Comparison of ENCODE assay signal across 12 mouse cellular contexts in the genomic region with DNA sequence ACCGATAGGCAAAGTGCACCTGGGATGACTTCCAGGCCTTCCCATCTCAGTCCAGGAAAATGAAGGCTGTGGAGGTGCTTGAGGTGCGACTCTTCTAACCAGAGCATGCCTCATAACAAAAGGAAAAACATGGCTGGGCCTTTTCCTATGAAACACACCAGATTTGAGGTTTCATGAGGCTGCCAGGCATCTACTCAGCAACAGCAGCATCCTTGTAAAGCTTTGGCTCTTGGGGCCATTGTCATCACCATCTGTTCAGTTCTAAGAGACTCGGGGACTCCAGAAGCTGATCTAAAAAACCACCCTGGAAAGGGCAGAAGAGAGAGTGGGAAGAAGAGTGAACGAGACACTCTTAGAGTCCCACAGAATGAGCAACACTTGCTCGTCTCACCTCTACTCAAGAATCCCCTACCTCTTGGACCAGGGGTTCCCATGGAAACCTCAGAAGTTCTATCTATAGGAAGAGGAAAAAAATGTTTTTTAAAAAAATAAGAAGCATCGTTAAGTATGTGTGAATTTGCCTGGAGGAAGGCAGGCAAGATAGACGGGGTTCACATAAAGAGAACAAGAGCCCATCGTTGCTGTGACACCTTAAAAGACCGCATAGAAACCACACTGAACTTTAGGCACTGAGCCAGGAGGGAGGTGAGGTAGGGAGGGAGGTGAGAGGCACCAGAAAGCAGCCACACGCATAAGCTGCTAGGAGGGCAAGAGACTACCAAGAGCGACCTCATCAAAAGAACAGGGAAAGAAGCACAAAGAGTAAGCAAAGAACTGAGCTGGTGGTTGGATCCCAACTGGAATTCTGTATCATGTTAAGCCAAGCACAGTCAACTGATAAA. TPM values are rescaled to one million over a fixed set of nuclear protein-coding genes. Genes with fewer than 3 reads are reported as not detected.
A peak's percentile ranks its signal among the peaks of the same experiment; 100 is the strongest.
DNase-seq lines count a peak whose midpoint lies in the region; ATAC-seq and TF ChIP-seq lines count a peak whose summit lies in the region.
"Had no signal": no experiment of that assay in that cellular context is flagged by ENCODE, and none has a peak within 500 bp of the region (broad histone marks: within the 10 kb centered on the region; RNA-seq: fewer than 3 reads in every experiment).

No protein-coding gene starts in this region.

- intact Hi-C loops in left cerebral cortex, adult 2 months (cut with DNase I): loop anchor here (1.0 to 5.0 kb wide), 3 partner anchors 50 to 252 kb away; no protein-coding TSS in a partner anchor

- 73% methylated on average over 11 of the region's 11 CpGs for WGBS in kidney, embryonic 15.5 days

- H3K4me1 ChIP-seq in kidney, embryonic 15.5 days: no peaks in the 10 kb centered on the region
- H3K4me1 ChIP-seq: forebrain, embryonic 12.5 days; midbrain, embryonic 15.5 days had no signal

- DNase-seq in cerebellum, adult 11-12 months: peak; percentile 52
- no peak for DNase-seq in cerebellum, postnatal 4 days (ENCODE audit: low spot score in 2 of 2)
- DNase-seq in right cerebral cortex, adult 2 months (ENCODE audit: low spot score in 2 of 2): peak; percentile 51 to 63
- no peak for DNase-seq in right cerebral cortex, postnatal 4 days
- peak in 1 of 2 experiments; percentile 24 for DNase-seq in left cerebral cortex, adult 2 months (ENCODE audit: extremely low spot score in 1 of 2, low spot score in 2 of 2)
- DNase-seq in right cerebral cortex, postnatal 36 days (ENCODE audit: low spot score in 2 of 2): peak; percentile 45 to 70
- no peak for DNase-seq in gastrocnemius, adult 8-10 months (ENCODE audit: low spot score in 2 of 2)
- DNase-seq: adrenal gland, adult 2 months had no signal

- H3K4me3 ChIP-seq in left cerebral cortex, adult 2 months: no peak overlapping the region
- no peak overlapping the region for H3K4me3 ChIP-seq in kidney, embryonic 15.5 days (replicated peaks)
- H3K4me3 ChIP-seq: forebrain, embryonic 12.5 days; midbrain, embryonic 15.5 days had no signal

- H3K27me3 ChIP-seq in kidney, embryonic 15.5 days: no peaks in the 10 kb centered on the region
- H3K27me3 ChIP-seq: forebrain, embryonic 12.5 days; midbrain, embryonic 15.5 days had no signal

- no peak overlapping the region for H3K9ac ChIP-seq in kidney, embryonic 15.5 days
- H3K9ac ChIP-seq: forebrain, embryonic 12.5 days; midbrain, embryonic 15.5 days had no signal

- peak overlapping the region; percentile 16 for H3K27ac ChIP-seq in left cerebral cortex, adult 2 months
- H3K27ac ChIP-seq in kidney, embryonic 15.5 days: no peak overlapping the region
- H3K27ac ChIP-seq: forebrain, embryonic 12.5 days; midbrain, embryonic 15.5 days had no signal

- TF ChIP-seq CTCF in left cerebral cortex, adult 2 months (IDR thresholded peaks at IDR 0.05): no peak

- no peak for ATAC-seq in kidney, embryonic 15.5 days (replicated peaks; ENCODE audit: low FRiP score)
- ATAC-seq: hindbrain, embryonic 16.5 days; midbrain, embryonic 15.5 days had no signal

- no peak overlapping the region for H3K4me2 ChIP-seq in kidney, embryonic 15.5 days
- H3K4me2 ChIP-seq: forebrain, embryonic 12.5 days; midbrain, embryonic 15.5 days had no signal

- no peaks in the 10 kb centered on the region for H3K9me3 ChIP-seq in kidney, embryonic 15.5 days (replicated peaks)
- H3K9me3 ChIP-seq: forebrain, embryonic 12.5 days; midbrain, embryonic 15.5 days had no signal

- H3K36me3 ChIP-seq in kidney, embryonic 15.5 days: no peaks in the 10 kb centered on the region
- H3K36me3 ChIP-seq: forebrain, embryonic 12.5 days; midbrain, embryonic 15.5 days had no signal

RNA-seq across cellular contexts. Expression of gene Gramd1b, which starts 25.5 kb away (rescaled TPM):
- total RNA-seq in left cerebral cortex, adult 2 months (2021): 100 to 1,000 TPM; 178 to 192 TPM
- polyA plus RNA-seq in kidney, embryonic 15.5 days (2015; fragmentation: Nextera tagmentation; extraction: Ambion mirVana): 7.3 and 10.2 TPM in 2 replicates
- total RNA-seq in gastrocnemius, adult 8-10 months (2022): 1 to 10 TPM; 3.6 to 6.0 (median 4.8) TPM

Comparison
In these comparisons a context has a peak if more than half of its experiments do, and no peak if none do; other contexts are left out.
1. DNase-seq: peak in cerebellum, adult 11-12 months (single experiment), right cerebral cortex, adult 2 months (2 of 2) and right cerebral cortex, postnatal 36 days (2 of 2); none in cerebellum, postnatal 4 days (0 of 2), right cerebral cortex, postnatal 4 days (single experiment) and gastrocnemius, adult 8-10 months (0 of 2).
2. RNA of gene Gramd1b, which starts 25.5 kb away (total RNA-seq): 178 to 192 TPM in left cerebral cortex, adult 2 months; 3.6 to 6.0 TPM in gastrocnemius, adult 8-10 months; every median in the first group is over 10 times any median in the second.